Mouse (Mus musculus): ENCODE results near the gene Hist1h3a.
"Not testable (repeated sequence)": the region's sequence is repeated elsewhere in the genome, so short reads cannot be mapped to it uniquely, and the experiment has no call there.

Hist1h3a gene

DNA sequence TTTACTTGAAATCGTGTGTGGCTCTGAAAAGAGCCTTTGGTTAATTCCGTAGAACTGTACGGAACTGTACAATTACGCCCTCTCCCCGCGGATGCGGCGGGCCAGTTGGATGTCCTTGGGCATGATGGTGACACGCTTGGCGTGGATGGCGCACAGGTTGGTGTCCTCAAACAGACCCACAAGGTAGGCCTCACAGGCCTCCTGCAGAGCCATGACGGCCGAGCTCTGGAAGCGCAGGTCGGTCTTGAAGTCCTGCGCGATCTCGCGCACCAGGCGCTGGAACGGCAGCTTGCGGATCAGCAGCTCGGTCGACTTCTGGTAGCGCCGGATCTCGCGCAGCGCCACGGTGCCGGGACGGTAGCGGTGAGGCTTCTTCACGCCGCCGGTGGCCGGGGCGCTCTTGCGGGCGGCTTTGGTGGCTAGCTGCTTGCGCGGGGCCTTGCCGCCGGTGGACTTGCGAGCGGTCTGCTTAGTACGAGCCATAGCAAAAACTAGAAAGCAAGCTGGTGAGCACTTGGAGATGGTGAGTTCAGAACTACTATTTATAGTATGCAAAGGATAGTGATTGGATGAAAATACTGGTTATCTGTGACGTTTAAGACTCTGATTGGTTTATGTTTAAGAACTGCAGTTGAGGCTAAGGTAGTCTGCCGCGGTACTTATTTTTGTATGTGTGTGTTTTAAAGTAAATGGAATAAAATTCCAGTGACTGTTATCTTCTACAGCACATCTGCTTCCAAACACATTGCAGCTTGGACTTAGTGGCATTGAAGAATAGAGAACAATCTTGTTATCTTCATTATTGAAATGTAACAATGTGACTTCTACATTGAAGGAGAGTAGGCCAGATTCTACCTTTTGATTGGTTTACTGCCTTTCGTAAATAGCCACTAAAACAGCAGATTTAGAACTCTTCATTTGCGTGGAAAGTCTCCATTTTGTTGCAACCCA, at the start of gene Hist1h3a:
Gene Hist1h3a (minus strand): TSS at position 516 of the 951 bp plus-strand sequence.
- DNase-seq (ENCODE audit: low spot score): peak; percentile 93

DNA sequence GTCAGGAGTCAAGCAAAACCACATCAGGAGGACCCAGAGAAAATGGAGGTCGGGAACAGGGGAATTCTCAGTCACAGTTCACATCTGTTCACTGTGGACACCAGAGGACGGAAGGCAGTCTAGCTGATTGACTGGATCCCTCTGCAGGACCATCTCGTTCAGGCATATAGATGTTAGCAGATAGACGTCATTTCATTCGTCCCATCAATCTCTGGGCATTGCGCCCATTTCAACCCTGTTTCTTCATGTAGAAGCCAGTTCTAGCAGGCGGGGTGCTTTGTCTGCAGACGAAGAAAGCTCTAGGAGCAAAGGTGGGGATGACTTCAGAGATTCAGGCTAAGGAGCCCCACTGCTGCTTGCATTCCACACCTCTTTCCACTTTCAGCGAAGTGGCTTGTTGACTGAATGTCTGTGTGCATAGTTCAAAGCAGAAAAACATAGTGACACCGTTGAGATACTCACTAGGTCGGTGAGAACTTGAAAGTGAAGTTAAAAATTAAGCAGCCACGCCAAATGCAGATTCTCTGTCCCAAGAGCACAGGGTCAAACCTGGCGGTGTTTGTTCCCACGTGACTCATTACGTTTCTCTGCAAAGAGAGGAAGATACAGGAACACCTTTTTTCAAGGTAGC, 44.4 kb upstream of the Hist1h3a start, which contains the start of gene Slc17a2:
Gene Slc17a2 (plus strand): TSS at position 572 of the 631 bp plus-strand sequence.
- no peak for DNase-seq (ENCODE audit: low spot score)

DNA sequence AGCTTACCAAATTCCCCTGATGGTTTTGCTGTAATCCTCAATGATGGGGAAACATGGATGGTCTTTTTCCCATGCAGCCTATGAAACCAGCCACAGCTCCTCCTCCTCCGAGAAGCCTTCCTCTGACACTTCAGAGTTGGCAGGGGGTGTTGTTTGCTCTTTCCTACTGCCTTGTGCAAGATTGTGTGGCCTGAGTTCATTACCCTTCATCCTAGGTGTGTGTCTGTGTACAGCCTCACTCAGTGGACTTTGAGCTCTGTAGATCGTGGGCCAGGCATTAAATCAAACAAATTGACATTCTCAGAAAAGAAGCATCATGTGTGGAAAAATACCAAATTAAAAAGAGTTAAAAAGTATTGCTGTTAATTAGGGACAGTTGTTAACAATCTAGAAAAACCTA, 42.3 kb upstream of the Hist1h3a start:
- DNase-seq (ENCODE audit: low spot score): no peak

DNA sequence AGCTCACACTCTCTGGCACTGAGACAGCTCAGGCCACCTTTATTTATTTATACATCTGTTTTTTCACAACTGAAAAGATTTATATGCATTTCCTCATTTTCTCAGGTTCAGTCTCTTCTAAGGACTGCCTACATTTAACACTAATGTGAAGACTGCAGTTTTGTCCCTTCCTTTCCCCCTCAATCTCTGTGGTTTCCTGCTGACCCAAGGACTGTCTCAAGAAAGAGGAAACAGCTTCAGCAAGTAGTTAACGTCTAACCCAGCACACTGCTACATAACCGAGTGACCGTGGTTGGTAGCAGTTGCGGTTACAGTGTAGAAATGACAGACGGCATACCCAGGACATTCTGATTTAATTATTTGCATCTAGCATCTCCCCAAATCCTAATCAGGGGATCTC, 37.2 kb upstream of the Hist1h3a start:
- DNase-seq (ENCODE audit: low spot score): no peak

DNA sequence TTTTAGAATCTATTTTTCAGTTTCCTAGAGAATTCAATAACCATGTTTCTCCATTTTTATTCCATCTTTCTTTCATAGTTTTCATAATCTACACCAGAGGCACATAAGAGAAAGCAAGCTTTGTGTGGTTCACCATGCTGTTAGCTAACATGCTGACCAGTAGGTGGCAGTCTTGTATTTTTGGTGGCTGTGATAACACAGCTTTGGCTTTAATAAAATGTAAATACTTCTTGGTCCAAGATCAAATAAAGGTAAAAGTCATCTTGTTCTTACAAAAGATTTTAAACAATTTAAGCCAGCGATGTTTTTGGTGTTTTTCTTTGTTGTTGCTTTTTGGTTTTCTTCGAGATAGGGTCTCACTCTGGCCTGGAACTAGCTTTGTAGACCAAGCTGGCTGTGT, 30.3 kb upstream of the Hist1h3a start:
- peak; percentile 80 for DNase-seq (ENCODE audit: low spot score)

DNA sequence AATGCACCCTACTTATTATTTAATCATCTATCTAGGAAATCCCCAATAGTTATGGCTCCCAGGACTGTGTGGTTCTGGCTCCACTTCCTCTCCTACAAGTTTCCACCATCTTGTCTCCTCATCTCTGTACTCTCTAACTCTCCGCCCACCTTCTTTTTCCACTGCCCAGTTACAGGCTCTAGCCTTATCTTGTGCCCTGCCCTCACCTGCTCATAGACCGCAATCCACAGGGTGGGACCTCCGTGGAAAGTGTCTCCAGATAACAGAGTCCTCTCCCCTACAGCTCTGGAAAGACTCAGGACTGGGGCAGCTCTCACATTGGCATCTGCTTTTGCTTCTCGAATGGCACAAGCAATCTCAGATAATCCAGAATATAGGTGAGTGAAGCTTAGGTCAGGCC, 16.8 kb upstream of the Hist1h3a start:
- no peak for DNase-seq (ENCODE audit: low spot score)

DNA sequence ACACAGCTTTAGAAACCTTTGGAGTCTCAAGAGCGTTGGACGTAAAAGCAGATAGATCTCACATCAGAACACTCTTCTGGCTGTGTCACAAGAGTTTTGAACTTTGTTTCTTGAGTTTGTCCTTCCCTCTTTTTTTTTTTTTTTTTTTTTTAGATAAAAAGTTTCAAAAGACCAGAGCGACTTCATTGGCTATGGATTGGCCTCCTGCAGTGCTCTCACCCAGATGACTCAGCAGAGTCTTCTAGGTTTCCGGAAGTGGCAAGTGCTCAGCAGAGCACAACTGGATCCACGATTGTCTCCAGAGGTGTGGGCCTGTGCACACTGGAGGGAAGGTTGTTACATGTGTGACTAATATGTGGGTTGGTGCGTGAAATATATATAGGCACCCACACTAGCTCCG, 16.2 kb upstream of the Hist1h3a start:
- no peak for DNase-seq (ENCODE audit: low spot score)

DNA sequence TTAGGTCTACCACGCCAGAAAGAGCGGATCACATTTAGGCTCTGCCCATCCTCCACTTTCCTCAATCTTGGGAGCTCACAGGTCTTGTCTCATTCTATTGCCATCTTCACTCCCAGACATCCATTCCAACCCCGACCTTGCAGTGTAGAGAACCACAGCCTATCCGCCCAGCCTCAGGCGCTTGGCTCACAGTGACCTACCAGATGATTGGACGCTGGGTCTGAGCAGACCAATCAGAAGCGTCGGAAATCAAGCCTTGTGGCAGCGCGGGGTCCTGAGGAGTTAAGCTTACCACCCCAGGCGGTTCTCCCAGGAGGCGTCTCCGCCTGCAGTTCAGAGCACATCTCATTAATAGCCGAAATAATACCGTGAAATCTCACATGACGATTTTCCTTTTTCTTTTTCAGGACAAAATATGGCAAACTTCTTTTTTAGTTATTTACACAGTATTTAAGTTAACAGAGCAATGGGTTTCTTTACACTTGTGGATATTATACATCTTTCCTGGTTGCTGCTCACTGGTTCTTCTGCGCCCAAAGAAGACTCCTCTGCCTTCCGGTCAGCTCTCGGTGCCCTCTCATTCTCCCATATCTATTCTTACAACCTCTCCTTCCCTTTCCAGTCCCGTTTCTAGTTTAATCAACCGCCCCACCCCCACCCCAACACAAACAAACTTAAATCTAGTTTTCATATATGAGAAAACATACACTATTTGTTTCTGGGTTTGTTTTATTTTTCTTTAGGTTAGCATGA, 10.6 kb upstream of the Hist1h3a start:
- peak; percentile 76 for DNase-seq (ENCODE audit: low spot score)

DNA sequence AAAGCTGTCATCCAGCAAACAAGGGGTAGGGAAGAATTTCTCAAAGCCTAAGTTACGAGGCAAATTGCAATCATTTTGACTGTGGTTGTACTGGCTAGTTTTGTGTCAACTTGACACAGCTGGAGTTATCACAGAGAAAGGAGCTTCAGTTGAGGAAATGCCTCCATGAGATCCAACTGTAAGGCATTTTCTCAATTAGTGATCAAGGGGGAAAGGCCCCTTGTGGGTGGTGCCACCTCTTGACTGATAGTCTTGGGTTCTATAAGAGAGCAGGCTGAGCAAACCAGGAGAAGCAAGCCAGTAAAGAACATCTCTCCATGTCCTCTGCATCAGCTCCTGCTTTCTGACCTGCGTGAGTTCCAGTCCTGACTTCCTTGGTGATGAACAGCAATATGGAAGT, 7.4 kb upstream of the Hist1h3a start, which contains the start of gene Trim38:
Gene Trim38 (plus strand): TSS at position 301 of the 400 bp plus-strand sequence.
- not testable (repeated sequence) for DNase-seq (ENCODE audit: low spot score)

DNA sequence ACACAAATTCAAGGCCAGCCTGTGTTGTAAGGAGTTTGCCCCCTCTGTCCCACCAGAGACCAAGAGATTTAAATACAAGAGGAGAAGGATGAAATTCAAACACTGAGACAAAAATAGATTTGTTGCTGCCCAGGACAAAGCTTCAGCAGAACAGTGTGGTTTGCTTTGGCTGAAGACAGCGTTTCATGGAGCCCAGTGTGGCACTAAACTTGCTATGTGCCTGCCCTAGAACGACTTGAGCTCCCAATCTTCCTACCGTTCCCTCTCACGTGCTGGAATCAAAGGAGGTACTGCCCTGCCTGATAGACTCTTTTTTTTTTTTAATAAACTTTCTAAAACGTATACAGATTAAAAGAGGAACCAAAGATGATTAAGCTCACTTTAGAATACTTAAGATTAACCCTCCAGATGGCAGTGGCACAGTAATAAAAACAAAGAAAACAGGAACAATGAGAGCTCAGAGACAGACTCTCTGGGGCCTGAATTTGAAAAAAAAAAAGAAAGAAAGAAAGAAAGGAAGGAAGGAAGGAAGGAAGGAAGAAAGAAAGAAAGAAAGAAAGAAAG, 6.7 kb upstream of the Hist1h3a start:
- no peak for DNase-seq (ENCODE audit: low spot score)

DNA sequence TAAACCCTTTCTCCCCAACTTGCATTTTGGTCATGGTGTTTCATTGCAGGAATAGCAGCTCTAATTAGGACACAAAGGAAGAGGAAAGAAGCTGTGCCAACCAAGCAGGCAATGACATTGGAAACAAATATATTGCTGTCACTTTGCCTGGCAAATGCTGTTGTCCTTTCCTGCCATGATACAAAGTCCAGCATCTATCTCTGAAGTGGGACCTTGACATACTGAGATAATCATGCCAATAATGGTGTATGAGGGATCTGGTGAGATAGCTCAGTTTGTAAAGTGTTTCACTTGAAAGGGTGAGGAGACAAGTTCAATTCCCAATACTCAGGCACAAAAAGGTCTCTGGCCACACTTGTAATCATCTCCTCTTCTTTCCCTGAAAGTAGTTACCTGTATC, 4.6 kb upstream of the Hist1h3a start:
- no peak for DNase-seq (ENCODE audit: low spot score)

DNA sequence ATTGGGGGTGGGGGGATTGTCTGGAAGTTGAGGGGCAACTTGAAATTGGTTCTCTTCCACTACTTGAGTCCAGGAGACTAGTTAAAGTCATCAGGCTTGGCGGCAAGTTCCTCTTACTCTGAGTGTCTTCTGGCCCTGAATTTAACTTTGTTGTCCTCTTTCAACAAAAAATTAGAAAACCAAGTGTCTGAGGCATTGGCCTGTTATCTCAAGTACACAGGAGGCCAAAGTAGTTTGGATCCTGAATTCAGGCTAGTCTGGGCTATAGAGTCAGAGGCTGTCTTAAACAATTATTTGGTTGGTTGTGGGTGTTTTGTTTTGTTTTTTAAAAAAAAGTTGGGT, 3.0 kb upstream of the Hist1h3a start:
- no peak for DNase-seq (ENCODE audit: low spot score)

DNA sequence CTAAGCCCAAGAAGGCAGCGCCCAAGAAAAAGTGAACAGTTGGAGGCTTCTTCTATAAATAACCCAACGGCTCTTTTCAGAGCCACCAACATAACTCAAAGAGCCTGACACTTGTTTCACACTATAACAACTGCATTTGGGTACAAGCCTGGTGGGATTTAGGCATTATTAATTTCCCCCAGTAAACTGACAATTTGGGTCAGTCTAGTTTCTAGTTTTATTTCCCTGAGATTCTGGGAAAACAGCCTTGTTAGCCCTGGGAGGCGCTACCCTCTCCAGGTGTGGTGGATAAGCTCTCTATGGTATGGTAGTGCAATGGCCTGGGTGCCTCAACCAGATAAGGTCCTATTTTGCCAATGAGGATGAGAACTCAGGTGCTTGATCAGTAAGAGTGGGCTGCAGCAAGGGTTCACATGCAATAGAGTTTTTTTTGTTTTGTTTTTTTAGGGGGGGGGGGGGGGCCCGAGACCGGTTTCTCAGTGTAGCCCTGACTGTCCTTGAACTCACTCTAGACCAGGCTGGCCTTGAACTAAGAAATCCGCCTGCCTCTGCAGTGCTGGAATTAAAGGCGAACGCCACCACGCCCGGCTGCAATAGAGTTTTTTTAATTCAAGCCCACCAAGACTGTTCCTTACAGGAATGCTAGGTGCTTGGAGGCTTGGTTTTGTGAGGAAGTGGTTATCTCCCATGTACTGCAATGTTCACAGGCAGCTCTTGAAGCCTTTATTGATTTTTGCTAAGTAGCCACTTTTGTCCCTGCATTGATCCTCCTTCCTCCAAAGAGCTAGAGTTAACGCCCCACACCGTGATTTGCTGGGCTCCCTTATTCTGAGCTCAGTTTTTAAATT, 2.4 kb upstream of the Hist1h3a start:
- no peak for DNase-seq (ENCODE audit: low spot score)

DNA sequence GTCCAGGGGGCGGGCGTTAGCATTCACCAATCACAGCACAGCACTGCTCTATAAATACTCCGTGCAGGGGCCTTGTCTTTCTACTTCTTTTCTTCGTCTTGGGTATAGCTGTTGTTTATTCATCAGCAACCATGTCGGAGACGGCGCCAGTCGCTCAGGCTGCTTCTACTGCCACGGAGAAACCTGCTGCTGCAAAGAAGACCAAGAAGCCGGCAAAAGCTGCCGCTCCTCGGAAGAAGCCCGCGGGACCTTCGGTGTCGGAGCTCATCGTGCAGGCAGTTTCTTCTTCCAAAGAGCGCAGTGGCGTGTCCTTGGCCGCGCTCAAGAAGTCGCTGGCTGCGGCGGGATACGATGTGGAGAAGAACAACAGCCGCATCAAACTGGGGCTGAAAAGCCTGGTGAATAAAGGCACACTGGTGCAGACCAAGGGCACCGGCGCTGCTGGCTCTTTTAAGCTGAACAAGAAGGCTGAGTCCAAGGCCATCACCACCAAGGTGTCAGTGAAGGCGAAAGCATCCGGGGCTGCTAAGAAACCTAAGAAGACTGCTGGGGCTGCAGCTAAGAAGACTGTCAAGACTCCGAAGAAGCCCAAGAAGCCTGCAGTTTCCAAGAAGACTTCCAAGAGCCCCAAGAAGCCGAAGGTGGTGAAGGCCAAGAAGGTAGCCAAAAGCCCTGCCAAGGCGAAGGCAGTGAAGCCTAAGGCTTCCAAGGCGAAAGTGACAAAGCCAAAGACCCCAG, 1.6 kb upstream of the Hist1h3a start, which contains the start of gene Hist1h1a:
Gene Hist1h1a (plus strand): TSS at position 81 of the 738 bp plus-strand sequence.
- peak; percentile 97 for DNase-seq (ENCODE audit: low spot score)

DNA sequence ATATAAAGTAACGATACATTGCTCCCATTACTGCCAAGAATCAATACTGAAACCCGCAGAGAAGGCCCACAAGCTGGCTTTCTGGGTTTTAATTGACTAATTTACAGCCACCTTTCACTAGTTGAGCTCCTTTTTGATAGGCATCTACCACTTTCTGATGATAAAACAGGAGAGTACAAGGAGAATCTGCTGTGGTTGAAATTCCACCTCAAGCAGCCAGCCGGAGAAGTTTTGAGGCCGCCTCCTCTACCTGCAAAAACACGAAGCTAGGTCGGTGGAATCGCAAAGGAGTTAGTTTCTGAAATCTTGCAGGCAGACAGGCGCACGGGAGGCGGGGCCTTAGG, 1.0 kb upstream of the Hist1h3a start:
- no peak for DNase-seq (ENCODE audit: low spot score)

DNA sequence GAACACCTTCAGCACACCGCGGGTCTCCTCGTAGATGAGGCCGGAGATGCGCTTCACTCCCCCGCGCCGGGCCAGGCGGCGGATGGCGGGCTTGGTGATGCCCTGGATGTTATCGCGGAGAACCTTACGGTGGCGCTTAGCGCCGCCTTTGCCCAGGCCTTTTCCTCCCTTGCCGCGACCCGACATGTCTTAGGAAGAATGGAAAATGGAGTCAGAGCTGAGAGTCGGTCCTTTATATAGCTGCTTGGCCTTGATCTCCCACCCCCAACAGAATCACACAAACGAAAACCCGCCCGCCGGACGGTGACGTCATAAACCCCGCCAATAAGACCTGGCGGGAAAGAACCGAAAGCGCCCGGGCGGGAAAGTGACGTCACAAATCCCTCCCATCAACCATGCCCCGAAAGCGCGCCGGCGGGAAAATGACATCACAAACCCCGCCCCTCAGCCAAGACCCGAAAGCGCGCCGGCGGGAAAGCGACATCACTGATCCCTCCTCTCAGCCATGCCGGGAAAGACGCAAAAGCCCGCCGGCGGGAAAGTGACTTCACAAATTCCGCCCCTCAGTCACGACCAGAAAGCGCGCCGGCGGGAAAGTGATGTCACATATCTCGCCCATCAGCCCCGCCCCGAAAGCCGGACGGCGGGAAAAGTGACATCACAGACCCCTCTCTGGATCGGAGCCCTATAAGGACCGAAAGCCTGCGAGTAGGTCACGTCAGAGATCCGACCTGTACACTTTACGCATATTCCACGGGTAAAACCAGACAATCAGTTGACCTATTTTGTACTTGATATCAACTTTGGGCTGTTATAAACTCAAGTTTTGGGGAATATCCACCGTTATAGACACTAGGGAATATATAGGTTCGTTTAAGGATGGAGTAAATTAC, 968 bp downstream of the Hist1h3a start, which contains the start of gene Hist1h4a:
Gene Hist1h4a (minus strand): TSS at position 259 of the 893 bp plus-strand sequence.
- DNase-seq (ENCODE audit: low spot score): peak; percentile 99

DNA sequence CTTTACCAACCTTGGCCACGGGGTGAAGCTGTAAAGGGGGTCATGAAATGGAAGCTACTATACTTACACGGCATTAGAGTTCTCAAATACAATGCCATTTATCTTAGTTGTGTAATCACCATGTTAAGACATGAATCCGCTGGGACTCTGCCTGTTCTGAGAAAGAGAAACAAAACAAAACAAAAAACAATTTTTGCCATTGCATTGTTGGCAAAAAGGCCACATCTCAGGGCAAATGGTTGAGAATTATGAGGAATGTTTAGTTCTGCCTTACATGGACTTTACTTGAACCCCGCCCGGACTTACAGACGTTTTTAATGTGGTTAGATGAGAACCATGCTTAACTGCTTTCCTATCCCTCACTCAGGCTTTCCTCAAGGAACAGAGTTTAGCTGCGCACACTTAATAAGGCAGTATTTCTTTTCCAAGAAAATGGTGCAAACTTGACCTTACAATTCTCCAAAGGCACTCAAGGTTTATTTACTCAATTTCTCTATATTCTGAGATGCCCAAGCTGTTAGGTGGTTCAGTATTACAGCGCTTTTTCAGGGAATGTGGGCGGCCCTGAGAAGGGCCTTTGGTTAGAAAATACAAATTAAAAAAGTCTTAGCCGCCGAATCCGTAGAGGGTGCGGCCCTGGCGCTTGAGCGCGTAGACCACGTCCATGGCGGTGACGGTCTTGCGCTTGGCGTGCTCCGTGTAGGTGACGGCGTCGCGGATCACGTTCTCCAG, 1.8 kb downstream of the Hist1h3a start:
- DNase-seq (ENCODE audit: low spot score): no peak

DNA sequence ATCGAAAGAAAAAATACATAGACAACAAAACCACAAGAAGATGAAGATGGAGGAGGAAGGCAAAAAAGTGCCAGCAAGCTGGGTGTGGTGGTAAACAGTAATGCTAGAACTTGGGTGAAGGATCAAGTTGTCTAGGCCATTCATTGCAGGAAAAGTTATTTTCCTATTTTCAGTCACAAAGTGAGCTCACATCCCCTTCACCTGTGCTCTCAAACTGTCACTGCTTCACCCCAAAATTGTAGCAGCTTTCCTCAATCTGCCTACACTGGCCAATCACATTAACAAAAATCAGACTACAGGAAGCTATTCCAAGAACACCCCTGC, 2.3 kb downstream of the Hist1h3a start:
- DNase-seq (ENCODE audit: low spot score): no peak

DNA sequence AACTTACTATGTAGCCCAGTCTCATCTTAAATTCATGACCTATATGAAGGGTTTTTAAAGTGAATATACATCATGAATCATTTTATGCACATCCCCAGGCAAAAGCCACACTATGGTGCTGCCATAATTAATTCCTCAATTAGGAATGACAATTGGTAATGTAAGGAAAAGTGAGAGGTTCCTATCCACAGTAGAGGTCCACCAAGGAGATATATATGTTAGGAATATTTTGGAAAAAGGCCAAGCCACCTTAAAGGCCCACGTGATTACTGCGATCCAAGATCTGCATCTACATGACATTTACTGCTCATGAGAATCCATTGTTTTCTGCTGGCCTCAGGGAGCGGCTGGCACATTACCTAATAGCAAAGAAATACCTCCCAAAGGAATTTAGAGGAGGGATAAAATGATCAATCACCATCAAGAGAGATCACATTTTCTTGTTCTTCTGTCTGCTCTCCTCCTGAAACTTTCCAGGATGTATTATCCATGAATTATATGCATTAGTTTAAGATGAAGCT, 2.9 kb downstream of the Hist1h3a start:
- DNase-seq (ENCODE audit: low spot score): no peak

Measured in retina, embryonic 14.5 days (tissue).